Mouse (Mus musculus) left cerebral cortex, postnatal 25 days (tissue): Measurements from ENCODE around the gene Rnase10. TPM values are rescaled to one million over a fixed set of nuclear protein-coding genes. Genes with fewer than 3 reads are reported as not detected.
"Not testable (repeated sequence)": the region's sequence is repeated elsewhere in the genome, so short reads cannot be mapped to it uniquely, and the experiment has no call there.

Experiments used
- DNase-seq, 2 experiments: peaks; one replicate each; pipeline ENCODE4 v3.0.0; 2022; ENCODE audit warnings: low spot score in 2 of 2, mixed read lengths in 1 of 2
- intact Hi-C: fragments of 180-260 bp; cut with DNase I; formaldehyde crosslinking; loops from one replicate; pipeline ENCODE4 v1.15.1; 2025
- total RNA-seq, 2 experiments: library from RNA; stranded (reverse); gene quantifications; 2 replicates each; pipeline ENCODE4 v1.2.3; 2021

Rnase10 gene
- under 1 TPM in 1 of 2 experiments, not detected in 1; 0.27 TPM for total RNA-seq

DNA sequence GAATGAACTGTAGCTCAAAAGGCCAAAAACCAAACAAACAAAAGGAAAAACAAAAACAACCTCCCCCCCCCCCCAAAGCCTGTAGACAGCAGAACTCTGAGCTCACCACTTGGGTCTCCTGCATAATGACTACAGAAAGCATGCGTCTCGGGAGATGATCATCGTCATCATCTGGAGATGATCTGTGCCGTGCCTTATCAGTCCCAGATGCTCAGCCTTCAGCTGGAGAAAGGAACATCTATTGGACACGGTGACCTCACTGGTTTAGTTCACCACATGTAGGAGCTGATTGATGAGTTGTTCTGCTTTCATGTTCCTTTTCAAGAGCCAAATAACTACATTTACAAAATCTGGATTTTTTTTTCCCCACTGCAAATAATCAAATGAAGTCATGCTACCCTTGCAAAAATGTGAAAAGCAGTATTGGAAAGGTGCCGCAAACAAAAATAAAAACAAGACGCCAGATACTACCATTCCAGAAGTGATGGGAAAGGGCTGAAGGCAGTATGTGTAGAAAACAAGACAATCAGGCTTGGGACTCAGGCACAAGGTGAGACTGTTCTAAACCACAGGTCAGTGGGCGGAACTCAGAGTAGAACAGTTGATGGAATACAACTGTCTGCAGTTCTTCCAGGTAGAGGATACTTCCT, at the start of gene Rnase10:
Rnase10 (plus strand) TSS at position 600 of the 650 bp plus-strand sequence.
- intact Hi-C loops = no loop called here

DNA sequence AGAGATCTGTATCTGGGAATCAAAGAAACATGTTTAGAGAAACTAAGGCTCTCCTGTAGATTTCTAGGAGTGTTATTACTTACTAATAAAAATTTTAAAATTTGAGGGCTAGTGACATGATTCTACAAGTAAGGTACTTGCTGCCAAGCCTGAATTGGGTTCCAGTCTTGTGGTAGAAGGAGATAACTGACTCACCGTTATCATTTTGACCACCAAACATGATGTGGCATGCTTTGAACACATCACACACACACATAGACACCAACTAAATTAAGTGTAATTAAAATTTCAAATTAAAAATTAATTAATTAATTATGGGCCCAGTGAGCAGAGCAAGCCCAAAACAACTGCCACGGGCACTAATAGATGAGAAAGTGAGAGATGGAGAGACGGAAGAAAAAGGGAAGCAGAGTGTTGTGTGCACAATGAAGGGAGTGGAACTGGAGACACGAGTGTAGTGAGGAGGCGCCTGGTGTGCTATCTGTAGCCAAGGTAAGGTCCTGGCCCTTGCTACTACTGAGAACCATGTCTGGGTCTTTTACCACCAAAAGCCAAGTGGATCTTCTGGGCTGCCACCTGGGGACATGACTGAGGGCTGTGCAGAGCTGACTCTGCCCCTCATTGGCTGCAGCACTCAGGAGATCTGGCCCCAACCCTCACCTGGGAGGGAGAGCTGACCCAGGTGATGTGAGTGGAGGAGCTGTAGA, 49.1 kb upstream of the Rnase10 start:
- DNase-seq, intact Hi-C loops: not testable (repeated sequence)

More for the DNA sequence above, at the start of gene Rnase10:
- no peak for DNase-seq

DNA sequence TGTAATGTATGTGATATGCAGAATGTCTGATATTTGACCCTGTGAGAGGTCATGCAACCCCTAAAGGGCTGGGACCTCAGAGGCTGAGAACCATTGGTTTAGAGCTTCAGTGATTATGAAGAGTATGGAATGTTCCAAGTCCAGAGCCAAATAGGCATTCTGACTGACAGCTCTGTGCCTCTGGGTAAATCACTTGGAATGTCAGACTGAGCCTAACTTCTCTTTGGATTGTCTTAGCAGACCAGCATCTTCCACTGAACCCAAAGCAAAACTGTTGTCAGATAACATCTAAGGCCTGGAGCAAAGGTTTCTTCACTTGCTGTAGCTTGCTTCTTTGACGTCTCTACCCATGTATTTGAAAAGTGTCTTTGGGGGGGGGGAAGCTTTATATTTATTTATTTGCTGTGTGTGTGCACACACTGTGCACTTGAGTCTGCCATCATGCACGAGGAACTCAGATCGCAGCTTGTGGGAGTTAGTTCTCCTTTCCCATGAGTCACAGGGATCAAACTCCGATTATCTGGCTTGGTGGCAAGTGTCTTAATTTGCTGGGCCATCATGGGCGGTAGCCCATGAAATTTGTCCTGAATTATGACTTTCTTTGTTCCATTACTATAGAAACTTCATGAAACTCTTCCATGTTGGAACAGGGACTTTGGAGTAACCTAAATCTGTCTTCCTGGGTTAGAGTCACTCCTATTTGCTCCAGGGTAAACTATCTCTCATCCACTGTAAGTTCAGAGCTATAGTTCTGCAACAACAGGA, 39.2 kb upstream of the Rnase10 start:
- no peak for DNase-seq

DNA sequence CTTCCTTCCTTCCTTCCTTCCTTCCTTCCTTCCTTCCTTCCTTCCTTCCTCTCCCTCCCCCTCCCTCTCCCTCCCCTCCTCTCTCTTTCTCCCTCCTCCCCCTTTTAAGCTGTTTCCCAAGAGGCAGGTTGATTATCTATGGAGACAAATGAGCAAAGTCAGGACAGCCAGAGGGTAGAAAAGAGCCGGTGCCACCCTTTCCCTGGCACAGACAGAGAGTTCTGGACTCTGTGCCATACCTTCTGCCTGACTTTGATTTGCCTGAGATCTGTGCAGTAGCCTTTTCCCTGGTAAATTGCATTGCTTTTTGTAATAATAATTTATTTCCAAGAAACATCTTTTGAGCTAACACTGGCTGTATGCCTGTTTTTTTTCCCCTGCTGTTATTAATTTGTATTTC, 38.5 kb upstream of the Rnase10 start:
- intact Hi-C loops = no loop called here

More for the DNA sequence above, 39.2 kb upstream of the Rnase10 start:
- intact Hi-C loops = no loop called here

DNA sequence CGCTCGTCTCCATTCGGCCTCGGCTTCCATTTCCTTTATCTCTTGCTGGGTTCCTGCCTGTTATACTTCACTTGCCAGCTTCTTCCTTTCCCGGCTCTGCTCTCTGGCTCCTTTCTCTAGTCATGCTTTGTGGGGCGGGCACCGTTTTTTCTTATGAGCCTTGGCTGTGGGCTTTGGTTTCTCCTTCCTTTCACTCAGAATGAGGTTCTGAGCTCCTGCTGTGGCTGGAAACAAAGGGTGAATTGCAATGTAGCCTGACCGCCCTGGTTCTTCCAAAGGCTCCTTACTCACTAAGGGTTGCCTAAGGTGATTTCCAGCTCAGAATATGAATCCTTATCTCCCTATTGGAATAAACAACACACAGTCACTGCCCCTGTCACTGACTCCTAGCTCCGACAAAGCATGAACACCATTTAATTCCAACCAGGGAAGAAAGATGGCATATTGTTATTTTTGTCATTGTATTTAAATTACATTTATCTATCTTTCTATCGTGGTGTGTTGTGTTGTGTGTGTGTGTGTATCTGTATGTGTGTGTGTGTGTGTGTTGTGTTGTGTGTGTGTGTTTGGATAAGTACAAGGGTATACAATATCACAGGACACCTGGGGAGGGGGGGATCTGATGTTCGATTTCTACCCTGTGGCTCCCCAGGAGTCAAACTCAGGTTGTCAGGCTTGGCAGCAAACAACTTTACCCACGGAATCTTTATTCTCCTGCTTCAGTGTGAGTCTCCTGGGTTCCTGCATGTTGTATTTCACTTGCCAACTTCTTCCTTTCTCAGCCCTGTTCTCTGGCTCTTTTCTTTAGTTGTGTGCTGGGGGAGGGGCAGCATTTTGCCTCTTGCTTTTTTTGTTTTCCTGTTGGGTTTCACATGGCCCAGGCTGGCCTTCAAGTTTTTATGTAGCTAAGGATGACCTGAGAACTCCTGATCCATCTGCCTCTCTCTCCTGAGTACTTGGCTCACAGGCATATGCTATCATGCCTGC, 37.7 kb upstream of the Rnase10 start:
- DNase-seq = peak; percentile 20 to 74
- intact Hi-C loops = no loop called here

More for the DNA sequence above, 38.5 kb upstream of the Rnase10 start:
- no peak for DNase-seq

DNA sequence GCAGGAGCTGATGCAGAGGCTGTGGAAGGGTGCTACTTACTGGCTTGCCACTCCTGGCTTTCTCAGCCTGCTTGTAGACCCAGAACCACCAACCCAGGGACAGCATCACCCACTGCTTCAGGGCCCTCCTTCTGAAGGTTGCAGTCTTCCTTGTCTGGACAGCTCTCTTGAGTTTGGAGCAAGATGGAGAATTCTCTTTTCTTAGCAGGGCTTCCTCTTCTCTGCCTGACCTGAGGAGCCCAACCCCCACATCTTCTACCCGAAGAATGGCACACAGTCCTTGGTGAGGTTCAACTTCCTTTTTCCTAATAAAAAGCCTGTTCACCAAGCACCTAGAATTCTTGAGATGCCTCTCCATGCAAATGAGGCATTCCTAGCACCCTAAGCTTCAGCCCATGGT, 36.7 kb upstream of the Rnase10 start:
- intact Hi-C loops = no loop called here
- DNase-seq = no peak

DNA sequence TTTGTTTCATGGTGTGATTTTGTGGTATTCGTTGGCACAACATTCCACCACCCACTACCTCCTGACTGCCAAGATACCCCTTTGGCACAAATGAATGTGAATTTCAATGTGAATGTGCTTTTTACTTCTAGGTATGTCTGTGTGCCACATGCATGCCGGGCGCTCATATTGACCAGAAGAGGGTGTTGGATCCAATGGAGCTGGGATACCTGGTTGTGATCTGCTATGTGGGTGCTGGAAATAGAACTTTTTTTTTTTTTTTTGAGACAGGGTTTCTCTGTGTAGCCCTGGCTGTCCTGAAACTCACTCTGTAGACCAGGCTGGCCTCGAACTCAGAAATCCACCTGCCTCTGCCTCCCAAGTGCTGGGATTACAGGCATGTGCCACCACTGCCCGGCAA, 34.5 kb upstream of the Rnase10 start:
- DNase-seq, intact Hi-C loops: not testable (repeated sequence)

DNA sequence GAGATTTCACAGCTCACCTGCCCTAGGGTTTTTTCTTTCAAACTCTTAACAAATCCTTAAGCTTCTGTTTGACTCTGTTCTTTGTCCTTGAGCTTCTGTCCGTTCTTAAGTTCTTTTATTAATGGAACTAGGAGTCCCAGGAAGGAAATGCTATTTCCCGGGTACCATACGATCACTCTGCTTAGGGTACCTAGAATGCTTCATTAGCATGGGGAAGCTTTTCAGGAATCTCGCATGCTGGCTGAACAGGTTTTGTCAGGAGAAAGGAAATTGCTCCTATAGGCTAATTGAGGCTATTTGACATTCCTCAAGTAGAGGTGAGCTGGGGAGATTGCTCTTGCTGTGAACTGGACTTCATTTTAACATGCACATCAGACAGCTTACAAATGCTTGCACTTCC, 33.9 kb upstream of the Rnase10 start:
- no peak for DNase-seq
- intact Hi-C loops = no loop called here

DNA sequence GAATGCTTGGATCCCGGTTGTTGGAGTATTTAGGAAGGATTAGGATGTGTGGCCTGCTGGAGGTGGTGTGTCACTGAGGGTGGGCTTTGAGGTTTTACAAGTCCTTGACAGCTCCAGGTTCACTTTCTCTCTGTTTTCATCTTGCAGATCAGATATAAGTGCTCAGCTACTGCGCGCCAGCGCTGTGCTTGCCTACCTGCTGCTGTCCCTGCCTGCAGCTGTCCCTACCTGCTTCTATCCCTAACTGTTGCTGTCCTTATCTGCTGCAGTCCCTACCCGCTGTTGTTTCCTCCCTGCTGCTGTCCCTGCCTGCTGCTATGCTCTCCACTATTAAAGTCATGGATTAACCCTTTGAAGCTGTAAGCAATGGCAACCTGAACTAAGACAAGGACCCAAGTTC, 32.5 kb upstream of the Rnase10 start:
- DNase-seq = no peak

DNA sequence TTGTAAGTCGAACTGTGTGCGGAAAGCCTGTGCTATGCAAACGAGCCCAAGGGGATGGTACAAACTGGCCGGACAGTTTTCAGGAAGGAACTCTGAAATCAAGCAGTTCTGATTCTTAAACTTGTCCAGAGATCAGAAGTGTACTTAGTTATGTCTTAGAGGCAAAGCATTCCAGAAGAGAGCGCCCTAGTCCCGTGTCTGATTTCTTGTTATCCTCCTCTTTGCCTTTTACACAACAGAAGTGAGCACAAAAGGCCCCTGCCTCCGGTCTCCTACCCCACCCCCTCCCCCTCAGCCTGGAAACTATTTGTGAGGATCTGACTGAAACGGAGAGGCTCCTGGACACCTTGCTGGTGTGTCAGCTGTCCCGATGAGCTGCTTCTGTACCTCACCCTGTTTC, 30.9 kb upstream of the Rnase10 start:
- DNase-seq = peak in 1 of 2 experiments; percentile 13
- intact Hi-C loops = loop anchor here (2.0 kb wide), 1 partner anchor 86 kb away; no protein-coding TSS in a partner anchor

More for the DNA sequence above, 32.5 kb upstream of the Rnase10 start:
- intact Hi-C loops = no loop called here

DNA sequence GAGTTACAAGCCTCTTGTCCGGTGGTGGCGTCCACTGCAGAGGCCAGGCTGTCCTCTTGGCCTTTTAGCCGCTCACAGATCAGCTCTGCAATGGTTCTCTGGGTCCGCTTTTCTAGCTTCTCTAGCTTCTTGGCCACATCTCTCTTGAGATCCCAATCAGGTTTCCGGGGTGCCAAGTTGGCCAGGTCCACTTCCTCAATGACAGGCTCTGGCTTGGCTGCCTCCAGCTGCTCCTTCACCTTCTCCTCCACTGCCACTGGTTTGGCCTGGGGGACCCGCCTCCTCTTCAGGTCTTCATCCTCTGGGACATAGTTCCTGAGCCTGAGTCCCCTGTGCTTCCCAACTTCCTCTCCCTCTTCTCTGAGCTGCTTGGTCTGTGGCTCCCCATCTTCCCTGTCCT, 29.1 kb upstream of the Rnase10 start:
- intact Hi-C loops, DNase-seq: not testable (repeated sequence)

DNA sequence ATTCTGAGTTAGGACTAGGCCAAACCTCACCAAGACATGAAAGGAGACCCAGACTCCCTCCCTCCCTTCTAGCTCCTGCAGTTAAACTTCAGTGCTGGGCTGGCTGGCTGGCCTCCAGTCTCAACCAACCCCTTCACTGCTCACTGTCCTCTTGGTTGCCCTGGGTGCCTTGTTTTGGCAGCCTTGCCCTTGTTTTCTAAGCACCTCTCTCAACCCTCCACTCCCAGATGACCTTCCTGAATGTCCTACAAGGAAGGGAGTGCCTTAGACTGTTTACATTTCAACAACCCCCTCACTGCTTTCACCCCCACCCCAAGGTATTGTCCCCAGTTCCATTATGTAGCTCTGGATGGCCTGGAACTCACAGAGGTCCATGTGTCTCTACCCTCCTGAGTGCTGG, 27.9 kb upstream of the Rnase10 start:
- intact Hi-C loops = no loop called here
- DNase-seq = no peak

DNA sequence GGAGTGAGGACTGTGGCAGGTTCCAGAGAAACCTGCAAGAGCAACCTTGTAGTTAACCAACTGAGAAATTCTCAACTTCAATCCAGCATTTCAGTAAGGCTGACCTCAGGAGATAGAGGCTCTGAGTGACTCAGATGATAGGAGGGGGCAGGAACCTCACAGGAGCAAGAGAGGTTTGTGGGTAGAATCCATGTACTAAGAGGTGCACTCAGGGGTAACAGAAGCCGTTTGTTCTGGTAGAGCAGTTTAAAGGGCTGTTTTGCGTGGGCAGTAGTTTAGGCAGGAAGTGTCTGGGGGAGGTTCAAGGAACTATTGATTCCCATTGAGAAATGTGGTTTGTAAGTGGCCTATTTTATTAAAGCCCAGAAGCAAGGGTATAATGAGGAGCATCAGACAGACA, 26.3 kb upstream of the Rnase10 start:
- DNase-seq = no peak
- intact Hi-C loops = no loop called here

DNA sequence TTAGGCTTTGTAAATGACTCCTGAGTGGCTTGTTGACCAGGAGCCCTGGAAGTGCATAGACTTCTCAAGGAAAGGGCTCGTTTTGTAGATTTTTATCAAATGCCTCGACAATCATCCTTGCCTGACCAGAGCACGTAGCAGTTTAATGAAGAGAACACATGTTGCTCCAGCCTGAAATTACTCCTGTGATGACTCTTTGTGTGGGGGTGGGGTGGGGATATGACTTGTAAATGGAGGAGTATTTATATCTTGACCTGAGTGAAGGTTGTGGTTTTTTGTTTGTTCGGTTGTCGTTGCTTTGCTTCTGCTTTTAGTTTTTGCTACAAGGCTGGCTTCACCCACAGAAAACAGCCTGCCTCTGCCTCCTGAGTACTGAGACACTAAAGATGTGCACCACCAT, 25.7 kb upstream of the Rnase10 start:
- intact Hi-C loops = no loop called here
- no peak for DNase-seq

DNA sequence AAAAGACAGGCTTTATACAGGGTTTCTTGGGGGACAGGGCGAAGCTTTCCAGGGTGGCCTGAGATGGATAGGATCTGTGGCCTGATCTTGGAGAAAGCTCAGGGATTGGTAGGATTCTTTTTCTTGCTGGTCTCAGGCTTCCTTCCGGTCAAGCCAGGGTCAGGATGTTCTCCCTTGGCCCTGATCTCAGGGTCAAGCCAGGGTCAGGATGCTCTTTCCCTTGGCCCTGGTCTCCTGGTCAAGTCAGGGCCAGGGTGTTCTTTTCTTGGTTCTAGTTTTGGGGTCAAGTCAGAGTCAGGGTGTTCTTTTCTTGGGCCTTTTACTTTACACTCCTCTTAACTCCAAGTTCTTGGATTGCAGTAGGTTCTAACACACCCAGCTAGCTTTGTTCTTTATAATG, 19.9 kb upstream of the Rnase10 start:
- intact Hi-C loops = loop anchor here (5.0 kb wide), 1 partner anchor 35 kb away; no protein-coding TSS in a partner anchor

DNA sequence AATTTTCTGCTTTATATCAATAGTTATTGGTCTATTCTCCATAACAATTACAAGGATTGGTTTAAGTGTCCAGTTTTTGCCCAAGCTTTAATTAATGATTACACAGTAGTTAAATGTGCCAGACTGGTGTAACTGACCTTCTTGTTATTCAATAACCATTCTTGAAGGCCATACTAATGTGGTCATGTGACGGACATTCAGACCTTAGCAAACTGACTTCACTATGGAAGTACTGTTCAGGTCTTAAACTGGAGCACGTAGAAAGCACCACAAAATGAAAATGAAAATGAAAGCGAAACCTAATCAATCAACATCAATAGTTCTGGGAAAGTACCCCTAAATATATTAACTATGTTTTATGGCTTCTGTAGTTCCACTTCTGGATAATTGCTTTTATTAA, 16.5 kb upstream of the Rnase10 start:
- intact Hi-C loops = no loop called here
- no peak for DNase-seq

More for the DNA sequence above, 19.9 kb upstream of the Rnase10 start:
- DNase-seq = no peak

DNA sequence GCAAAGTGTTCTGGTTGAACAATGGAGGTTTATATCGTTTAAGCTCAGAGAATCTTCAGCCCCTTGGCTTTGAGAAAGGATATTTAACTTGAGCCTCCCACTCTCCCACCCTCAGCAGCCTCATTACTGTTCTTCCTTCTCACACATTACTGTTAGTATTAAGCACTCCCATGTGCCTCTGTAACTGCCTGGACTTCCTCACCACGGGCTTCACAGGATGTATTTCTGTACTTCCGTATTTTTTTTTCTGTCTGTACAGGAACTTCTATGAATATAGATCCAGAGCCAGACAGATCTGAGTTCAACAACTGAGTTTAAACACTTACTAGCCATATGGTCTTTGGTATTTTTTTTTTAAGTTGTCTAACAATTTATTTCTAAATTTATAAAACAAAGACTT, 10.5 kb upstream of the Rnase10 start:
- intact Hi-C loops = no loop called here
- peak in 1 of 2 experiments; percentile 24 for DNase-seq

DNA sequence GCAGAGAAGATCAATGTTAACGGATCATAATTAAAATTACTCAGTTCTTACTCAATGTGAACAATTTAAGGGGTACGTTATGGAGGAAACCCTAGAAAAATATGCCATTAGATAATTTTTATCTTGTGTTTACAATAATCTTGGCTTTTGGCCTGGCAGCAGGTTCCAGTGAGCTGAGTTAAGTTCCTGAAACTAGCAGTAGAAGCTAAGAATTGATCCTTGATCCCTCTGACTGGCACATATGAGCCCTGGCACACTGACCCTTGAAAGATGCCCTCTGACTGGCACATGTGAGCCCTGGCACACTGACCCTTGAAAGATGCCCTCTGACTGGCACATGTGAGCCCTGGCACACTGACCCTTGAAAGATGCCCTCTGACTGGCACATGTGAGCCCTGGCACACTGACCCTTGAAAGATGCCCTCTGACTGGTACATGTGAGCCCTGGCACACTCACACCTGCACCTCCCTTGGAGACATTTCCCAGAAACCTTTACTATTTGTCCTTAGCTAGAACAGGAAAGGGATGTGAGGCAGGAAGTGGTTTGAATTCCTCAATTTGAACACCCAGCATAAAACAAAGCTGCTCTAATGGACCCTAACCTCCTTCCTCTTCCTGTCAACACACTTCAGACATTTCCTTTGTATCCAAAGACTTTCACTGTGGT, 9.4 kb upstream of the Rnase10 start:
- DNase-seq = no peak
- intact Hi-C loops = no loop called here
